Comparison of ENCODE assay signal across 7 mouse cellular contexts in genomic region chr3:94934564-94934963, GRCm38 (mm10). TPM values are rescaled to one million over a fixed set of nuclear protein-coding genes. Genes with fewer than 3 reads are reported as not detected.
DNase-seq lines count a peak whose midpoint lies in the region; ATAC-seq and TF ChIP-seq lines count a peak whose summit lies in the region.
"Not testable (repeated sequence)": the region's sequence is repeated elsewhere in the genome, so short reads cannot be mapped to it uniquely, and the experiment has no call there.

No protein-coding gene starts in this region.

- not testable (repeated sequence) for DNase-seq in MEL (ENCODE audit: low read depth, low spot score); kidney, adult 2 months; liver, embryonic 13.5 days; lung, embryonic 14.5 days; lung, postnatal 0 days (ENCODE audit: low spot score)

- not testable (repeated sequence) for TF ChIP-seq RAD21 in MEL (IDR thresholded peaks at IDR 0.05; ENCODE audit: low read depth, low read length)

- TF ChIP-seq POLR2A in MEL (IDR thresholded peaks at IDR 0.05; ENCODE audit: control insufficient read depth in 1 of 2, insufficient read depth in 1 of 2, low read depth in 1 of 2, low read length in 2 of 2, poor library complexity in 1 of 2); kidney, adult 2 months (IDR thresholded peaks at IDR 0.05; ENCODE audit: low read depth, low read length): not testable (repeated sequence)

- not testable (repeated sequence) for TF ChIP-seq CTCF in MEL (IDR thresholded peaks at IDR 0.05 in 2 of 3, conservative IDR thresholded peaks at IDR 0.05 in 1 of 3; ENCODE audit: control insufficient read depth in 1 of 3, insufficient read depth in 1 of 3, low read depth in 2 of 3, low read length in 3 of 3, poor library complexity in 1 of 3, severe bottlenecking in 1 of 3); kidney, adult 2 months (conservative IDR thresholded peaks at IDR 0.05; ENCODE audit: insufficient read depth, insufficient read length, low read depth, low read length); lung, embryonic 14.5 days (IDR thresholded peaks at IDR 0.05; ENCODE audit: low read depth); lung, postnatal 0 days (IDR thresholded peaks at IDR 0.05)

- H3K79me2 ChIP-seq in MEL (ENCODE audit: control insufficient read depth, insufficient read depth, low read length, poor library complexity) = not testable (repeated sequence)

- H3K4me3 ChIP-seq in MEL (ENCODE audit: control insufficient read depth in 1 of 2, insufficient read depth in 1 of 2, low read depth in 2 of 2, low read length in 2 of 2) = peak overlapping the region in 1 of 2 experiments; percentile 21; a peak in 1 of 4 replicates
- peak overlapping the region; percentile 53 for H3K4me3 ChIP-seq in kidney, adult 2 months (ENCODE audit: insufficient read depth, low read depth, low read length)
- H3K4me3 ChIP-seq in liver, embryonic 13.5 days (replicated peaks); liver, embryonic 16.5 days (ENCODE audit: low read depth, low read length); lung, embryonic 14.5 days (ENCODE audit: low read depth, low read length): not testable (repeated sequence)
- peak overlapping the region; percentile 24 for H3K4me3 ChIP-seq in lung, postnatal 0 days (ENCODE audit: low read depth, low read length)

- not testable (repeated sequence) for TF ChIP-seq EP300 in MEL (IDR thresholded peaks at IDR 0.05; ENCODE audit: low read depth in 1 of 2, low read length in 2 of 2); lung, postnatal 0 days (IDR thresholded peaks at IDR 0.05)

- 84% methylated on average over 3 of the region's 3 CpGs for WGBS in kidney, adult 2 months
- WGBS in liver, embryonic 13.5 days (ENCODE audit: insufficient replicate concordance) = 12% methylated on average over 3 of the region's 3 CpGs
- WGBS in liver, embryonic 16.5 days (ENCODE audit: insufficient replicate concordance) = 27% methylated on average over 3 of the region's 3 CpGs
- WGBS in lung, embryonic 14.5 days = 84% methylated on average over 3 of the region's 3 CpGs
- whole genome bisulfite sequencing in lung, postnatal 0 days = 73% methylated on average over 3 of the region's 3 CpGs

- not testable (repeated sequence) for H3K9ac ChIP-seq in MEL (ENCODE audit: control insufficient read depth, low read depth, low read length, poor library complexity, severe bottlenecking); liver, embryonic 13.5 days; liver, embryonic 16.5 days (ENCODE audit: low read depth, low read length); lung, embryonic 14.5 days
- 0 out of 2 replicates have a peak overlapping the region, but pooled peaks have one; percentile 19 for H3K9ac ChIP-seq in lung, postnatal 0 days (replicated peaks; ENCODE audit: low read depth)

- peak overlapping the region; percentile 33 for H3K4me2 ChIP-seq in liver, embryonic 13.5 days
- H3K4me2 ChIP-seq in liver, embryonic 16.5 days (ENCODE audit: low read depth, low read length) = peak overlapping the region; percentile 17; the same call in 1 of the 2 replicates
- 0 out of 2 replicates have a peak overlapping the region, but pooled peaks have one; percentile 15 for H3K4me2 ChIP-seq in lung, embryonic 14.5 days
- H3K4me2 ChIP-seq in lung, postnatal 0 days (replicated peaks; ENCODE audit: low read depth, low read length) = peak overlapping the region; percentile 48

- not testable (repeated sequence) for H3K27me3 ChIP-seq in MEL (ENCODE audit: control insufficient read depth in 1 of 2, insufficient read depth in 2 of 2, low read length in 2 of 2); kidney, adult 2 months (replicated peaks; ENCODE audit: control insufficient read depth, insufficient read depth, low read length); liver, embryonic 13.5 days; liver, embryonic 16.5 days (ENCODE audit: control insufficient read depth, insufficient read depth, low read depth, low read length); lung, embryonic 14.5 days (ENCODE audit: insufficient read depth, low read length); lung, postnatal 0 days (replicated peaks; ENCODE audit: insufficient read depth, low read length)

- H3K27ac ChIP-seq in MEL (ENCODE audit: control insufficient read depth, low read depth, low read length); liver, embryonic 16.5 days (ENCODE audit: low read length); lung, embryonic 14.5 days (ENCODE audit: low read depth): not testable (repeated sequence)
- H3K27ac ChIP-seq in kidney, adult 2 months (ENCODE audit: insufficient read depth, low read depth, low read length) = 0 out of 2 replicates have a peak overlapping the region, but pooled peaks have one; percentile 22
- H3K27ac ChIP-seq in liver, embryonic 13.5 days = peak overlapping the region; percentile 55; the same call in 1 of the 2 replicates
- H3K27ac ChIP-seq in lung, postnatal 0 days (ENCODE audit: low read length) = peak overlapping the region; percentile 77

- H3K4me1 ChIP-seq in MEL (ENCODE audit: control insufficient read depth in 1 of 2, insufficient read depth in 2 of 2, low read length in 2 of 2) = peaks cover 12 to 34% of the 10 kb centered on the region in 2 experiments
- H3K4me1 ChIP-seq in kidney, adult 2 months (ENCODE audit: control insufficient read depth, insufficient read depth, low read length) = peaks cover 32% of the 10 kb centered on the region
- peaks cover 63% of the 10 kb centered on the region for H3K4me1 ChIP-seq in liver, embryonic 13.5 days (replicated peaks)
- H3K4me1 ChIP-seq in liver, embryonic 16.5 days (ENCODE audit: control insufficient read depth, low read depth, low read length) = peaks cover 38% of the 10 kb centered on the region
- H3K4me1 ChIP-seq in lung, embryonic 14.5 days (ENCODE audit: insufficient read depth); lung, postnatal 0 days (ENCODE audit: insufficient read depth, low read depth, low read length): not testable (repeated sequence)

- ATAC-seq in erythroid progenitor cell, adult 5-6 weeks (replicated peaks; ENCODE audit: low FRiP score, poor library complexity, severe bottlenecking) = peak; percentile 25
- ATAC-seq in liver, embryonic 13.5 days (ENCODE audit: low read depth) = 0 out of 2 replicates have a peak, but pooled peaks have one; percentile 2
- ATAC-seq in liver, embryonic 16.5 days (ENCODE audit: low read depth); lung, embryonic 14.5 days (ENCODE audit: insufficient read depth); lung, postnatal 0 days: not testable (repeated sequence)

- peaks cover 2 to 12% of the 10 kb centered on the region in 2 experiments; a peak in 3 of 4 replicates for H3K36me3 ChIP-seq in MEL (ENCODE audit: control insufficient read depth in 1 of 2, insufficient read depth in 2 of 2, low read length in 2 of 2)
- H3K36me3 ChIP-seq in kidney, adult 2 months (ENCODE audit: control insufficient read depth, insufficient read depth, low read length); liver, embryonic 16.5 days (ENCODE audit: control insufficient read depth, insufficient read depth); lung, embryonic 14.5 days (ENCODE audit: insufficient read depth); lung, postnatal 0 days (ENCODE audit: insufficient read depth, low read length): not testable (repeated sequence)
- 0 out of 2 replicates have a peak, but pooled peaks cover 11% of the 10 kb centered on the region for H3K36me3 ChIP-seq in liver, embryonic 13.5 days

- H3K9me3 ChIP-seq in MEL (replicated peaks; ENCODE audit: insufficient read depth, low read length); liver, embryonic 13.5 days (replicated peaks); liver, embryonic 16.5 days (replicated peaks; ENCODE audit: control insufficient read depth, low read length); lung, embryonic 14.5 days (ENCODE audit: low read depth, low read length); lung, postnatal 0 days (ENCODE audit: low read length): not testable (repeated sequence)

RNA-seq across cellular contexts. Expression of gene Selenbp1, which starts 1.7 kb away (rescaled TPM):
- total RNA-seq in MEL (2012; rRNA removed) = 109 and 179 TPM in 2 replicates
- polyA plus RNA-seq in MEL (2012; ENCODE audit: insufficient read depth in 1 of 2, insufficient read length in 2 of 2, low read depth in 1 of 2, low replicate concordance in 2 of 2, missing spikeins in 1 of 2) = 100 to 1,000 TPM in 1 of 2 experiments, not detected in 1; 365 TPM
- total RNA-seq in erythroid progenitor cell, adult 5-6 weeks (2015; ENCODE audit: low replicate concordance) = 31.7 and 38.1 TPM in 2 replicates
- 31.1 and 34.5 TPM in 2 replicates for total RNA-seq in erythroid progenitor cell, adult 5-6 weeks (2017; ENCODE audit: low replicate concordance)
- polyA plus RNA-seq in kidney, adult 2 months (2012; rRNA removed) = 785 and 803 TPM in 2 replicates
- polyA plus RNA-seq in liver, embryonic 13.5 days (2015; fragmentation: Nextera tagmentation; extraction: Ambion mirVana) = 58.0 and 65.2 TPM in 2 replicates
- polyA plus RNA-seq in liver, embryonic 16.5 days (2015; fragmentation: Nextera tagmentation; extraction: Ambion mirVana) = 139 and 163 TPM in 2 replicates
- 99.1 and 103 TPM in 2 replicates for polyA plus RNA-seq in lung, embryonic 14.5 days (2014; fragmentation: Nextera tagmentation; extraction: Ambion mirVana)
- 1,021 and 1,046 TPM in 2 replicates for polyA plus RNA-seq in lung, postnatal 0 days (2015; fragmentation: Nextera tagmentation; extraction: Ambion mirVana)

RNA-seq across cellular contexts. Expression of gene Rfx5, which starts 19.3 kb away (rescaled TPM):
- total RNA-seq in MEL (2012; rRNA removed) = 9.5 and 10.0 TPM in 2 replicates
- polyA plus RNA-seq in MEL (2012; ENCODE audit: insufficient read depth in 1 of 2, insufficient read length in 2 of 2, low read depth in 1 of 2, low replicate concordance in 2 of 2, missing spikeins in 1 of 2) = 10 to 100 TPM in 1 of 2 experiments, not detected in 1; 19.4 TPM
- 4.3 and 6.7 TPM in 2 replicates for total RNA-seq in erythroid progenitor cell, adult 5-6 weeks (2015; ENCODE audit: low replicate concordance)
- 1.4 and 2.3 TPM in 2 replicates for total RNA-seq in erythroid progenitor cell, adult 5-6 weeks (2017; ENCODE audit: low replicate concordance)
- 10.3 and 12.8 TPM in 2 replicates for polyA plus RNA-seq in kidney, adult 2 months (2012; rRNA removed)
- 0.96 and 1.8 TPM in 2 replicates for polyA plus RNA-seq in liver, embryonic 13.5 days (2015; fragmentation: Nextera tagmentation; extraction: Ambion mirVana)
- polyA plus RNA-seq in liver, embryonic 16.5 days (2015; fragmentation: Nextera tagmentation; extraction: Ambion mirVana) = 1.2 TPM in 2 replicates
- 11.8 and 13.1 TPM in 2 replicates for polyA plus RNA-seq in lung, embryonic 14.5 days (2014; fragmentation: Nextera tagmentation; extraction: Ambion mirVana)
- polyA plus RNA-seq in lung, postnatal 0 days (2015; fragmentation: Nextera tagmentation; extraction: Ambion mirVana) = 3.3 and 3.5 TPM in 2 replicates

RNA-seq across cellular contexts. Expression of gene Pi4kb, which starts 40.0 kb away (rescaled TPM):
- total RNA-seq in MEL (2012; rRNA removed) = 45.0 and 45.1 TPM in 2 replicates
- polyA plus RNA-seq in MEL (2012; ENCODE audit: insufficient read depth in 1 of 2, insufficient read length in 2 of 2, low read depth in 1 of 2, low replicate concordance in 2 of 2, missing spikeins in 1 of 2) = 10 to 100 TPM in 1 of 2 experiments, not detected in 1; 56.7 TPM
- total RNA-seq in erythroid progenitor cell, adult 5-6 weeks (2015; ENCODE audit: low replicate concordance) = 12.2 and 26.7 TPM in 2 replicates
- 9.5 and 26.1 TPM in 2 replicates for total RNA-seq in erythroid progenitor cell, adult 5-6 weeks (2017; ENCODE audit: low replicate concordance)
- 35.9 and 41.7 TPM in 2 replicates for polyA plus RNA-seq in kidney, adult 2 months (2012; rRNA removed)
- polyA plus RNA-seq in liver, embryonic 13.5 days (2015; fragmentation: Nextera tagmentation; extraction: Ambion mirVana) = 11.6 and 12.4 TPM in 2 replicates
- polyA plus RNA-seq in liver, embryonic 16.5 days (2015; fragmentation: Nextera tagmentation; extraction: Ambion mirVana) = 7.8 and 11.6 TPM in 2 replicates
- 24.7 and 25.9 TPM in 2 replicates for polyA plus RNA-seq in lung, embryonic 14.5 days (2014; fragmentation: Nextera tagmentation; extraction: Ambion mirVana)
- polyA plus RNA-seq in lung, postnatal 0 days (2015; fragmentation: Nextera tagmentation; extraction: Ambion mirVana) = 13.6 and 15.6 TPM in 2 replicates

RNA-seq across cellular contexts. Expression of gene Psmb4, which starts 47.8 kb away (rescaled TPM):
- 890 and 977 TPM in 2 replicates for total RNA-seq in MEL (2012; rRNA removed)
- 100 to 1,000 TPM; 826 to 964 TPM for polyA plus RNA-seq in MEL (2012; ENCODE audit: insufficient read depth in 1 of 2, insufficient read length in 2 of 2, low read depth in 1 of 2, low replicate concordance in 2 of 2, missing spikeins in 1 of 2)
- total RNA-seq in erythroid progenitor cell, adult 5-6 weeks (2015; ENCODE audit: low replicate concordance) = 171 and 185 TPM in 2 replicates
- total RNA-seq in erythroid progenitor cell, adult 5-6 weeks (2017; ENCODE audit: low replicate concordance) = 25.2 and 96.7 TPM in 2 replicates
- polyA plus RNA-seq in kidney, adult 2 months (2012; rRNA removed) = 235 and 307 TPM in 2 replicates
- 201 and 214 TPM in 2 replicates for polyA plus RNA-seq in liver, embryonic 13.5 days (2015; fragmentation: Nextera tagmentation; extraction: Ambion mirVana)
- polyA plus RNA-seq in liver, embryonic 16.5 days (2015; fragmentation: Nextera tagmentation; extraction: Ambion mirVana) = 138 and 157 TPM in 2 replicates
- polyA plus RNA-seq in lung, embryonic 14.5 days (2014; fragmentation: Nextera tagmentation; extraction: Ambion mirVana) = 343 and 370 TPM in 2 replicates
- polyA plus RNA-seq in lung, postnatal 0 days (2015; fragmentation: Nextera tagmentation; extraction: Ambion mirVana) = 234 and 249 TPM in 2 replicates
